Mouse (Mus musculus) spleen, embryonic (tissue): ENCODE measurements around the gene Bag5.

Experiments
- CTCF ChIA-PET: fragments of 350-600 bp; sonication (Branson Sonifier 250); formaldehyde crosslinking; loops from one replicate; lab custom pipeline; 2022; lab: Charles Lee

Bag5 gene

GRCm38 (mm10) chr12:111713004-111713651 lies at the start of gene Bag5, which contains the start of gene Apopt1:
Bag5 (minus strand) TSS chr12:111713257.
Apopt1 (plus strand) TSS chr12:111713261.
- CTCF ChIA-PET: interaction anchor here (0.6 kb wide), 2 partner anchors 9 to 191 kb away, joined by 3 read pairs; no protein-coding TSS in a partner anchor

- CTCF ChIA-PET: no interaction called here
Measured at GRCm38 (mm10) chr12:111760306-111760908, 47.4 kb upstream of the Bag5 start.

- CTCF ChIA-PET: interaction anchor here (0.7 kb wide), 1 partner anchor 77 kb away, joined by 3 read pairs; no protein-coding TSS in a partner anchor
Measured at GRCm38 (mm10) chr12:111759176-111760061, 46.4 kb upstream of the Bag5 start.

- CTCF ChIA-PET: interaction anchor here (0.5 to 0.7 kb wide), 2 partner anchors 77 to 1110 kb away, joined by 3 to 4 read pairs; no protein-coding TSS in a partner anchor
Measured at GRCm38 (mm10) chr12:111758381-111759175, 45.5 kb upstream of the Bag5 start, which contains the start of gene Klc1. Klc1 (plus strand) TSS chr12:111758849.

- CTCF ChIA-PET: interaction anchor here (0.5 to 0.6 kb wide), 3 partner anchors 15 to 1111 kb away, joined by 3 to 4 read pairs (median 4); no protein-coding TSS in a partner anchor
Measured at GRCm38 (mm10) chr12:111757561-111758325, 44.7 kb upstream of the Bag5 start.

GRCm38 (mm10) chr12:111756698-111757082 lies 43.6 kb upstream of the Bag5 start:
- CTCF ChIA-PET: interaction anchor here (0.5 to 0.6 kb wide), 2 partner anchors 13 to 209 kb away, joined by 4 to 6 read pairs; no protein-coding TSS in a partner anchor

- CTCF ChIA-PET: interaction anchor here (0.6 kb wide), 1 partner anchor 13 kb away, joined by 6 read pairs; no protein-coding TSS in a partner anchor
Measured at GRCm38 (mm10) chr12:111756082-111756697, 43.1 kb upstream of the Bag5 start.

- CTCF ChIA-PET: no interaction called here
Measured at GRCm38 (mm10) chr12:111755231-111755630, 42.2 kb upstream of the Bag5 start.

- CTCF ChIA-PET: no interaction called here
Measured at GRCm38 (mm10) chr12:111754710-111755109, 41.7 kb upstream of the Bag5 start.

- CTCF ChIA-PET: no interaction called here
Measured at GRCm38 (mm10) chr12:111753347-111753746, 40.3 kb upstream of the Bag5 start.

- CTCF ChIA-PET: no interaction called here
Measured at GRCm38 (mm10) chr12:111752491-111752890, 39.4 kb upstream of the Bag5 start.

- CTCF ChIA-PET: no interaction called here
Measured at GRCm38 (mm10) chr12:111750739-111751138, 37.7 kb upstream of the Bag5 start.

- CTCF ChIA-PET: no interaction called here
Measured at GRCm38 (mm10) chr12:111747421-111747820, 34.4 kb upstream of the Bag5 start.

- CTCF ChIA-PET: no interaction called here
Measured at GRCm38 (mm10) chr12:111746091-111746490, 33.0 kb upstream of the Bag5 start.

- CTCF ChIA-PET: interaction anchor here (1.0 kb wide), 1 partner anchor 22 kb away, joined by 7 read pairs; no protein-coding TSS in a partner anchor
Measured at GRCm38 (mm10) chr12:111745274-111745673, 32.2 kb upstream of the Bag5 start.

- CTCF ChIA-PET: interaction anchor here (0.5 to 1.0 kb wide), 3 partner anchors 13 to 21 kb away, joined by 6 to 7 read pairs (median 7); no protein-coding TSS in a partner anchor
Measured at GRCm38 (mm10) chr12:111743981-111744423, 30.9 kb upstream of the Bag5 start.

- CTCF ChIA-PET: interaction anchor here (0.5 to 0.8 kb wide), 2 partner anchors 13 to 14 kb away, joined by 3 to 6 read pairs; no protein-coding TSS in a partner anchor
Measured at GRCm38 (mm10) chr12:111743419-111743818, 30.4 kb upstream of the Bag5 start.

- CTCF ChIA-PET: no interaction called here
Measured at GRCm38 (mm10) chr12:111741338-111741737, 28.3 kb upstream of the Bag5 start.

GRCm38 (mm10) chr12:111738754-111739153 lies 25.7 kb upstream of the Bag5 start:
- CTCF ChIA-PET: interaction anchor here (0.6 kb wide), 1 partner anchor 1312 kb away, joined by 11 read pairs; no protein-coding TSS in a partner anchor
